Mouse (Mus musculus) heart, adult 8-10 months (tissue): ENCODE results near the gene Tcf7. TPM values are rescaled to one million over a fixed set of nuclear protein-coding genes. Genes with fewer than 3 reads are reported as not detected.
"Not testable (repeated sequence)": the region's sequence is repeated elsewhere in the genome, so short reads cannot be mapped to it uniquely, and the experiment has no call there.

Source experiments
- DNase-seq: peaks from one replicate; pipeline ENCODE4 v3.0.0; 2022; ENCODE audit warnings: low spot score
- total RNA-seq, 4 experiments: library from RNA; stranded (reverse); gene quantifications; 2 replicates each; pipeline ENCODE4 v1.2.4; 2022

Tcf7 gene
- total RNA-seq, 4 experiments from 2014 or later, result 0.44 to 1.0 (median 0.83) TPM

DNA sequence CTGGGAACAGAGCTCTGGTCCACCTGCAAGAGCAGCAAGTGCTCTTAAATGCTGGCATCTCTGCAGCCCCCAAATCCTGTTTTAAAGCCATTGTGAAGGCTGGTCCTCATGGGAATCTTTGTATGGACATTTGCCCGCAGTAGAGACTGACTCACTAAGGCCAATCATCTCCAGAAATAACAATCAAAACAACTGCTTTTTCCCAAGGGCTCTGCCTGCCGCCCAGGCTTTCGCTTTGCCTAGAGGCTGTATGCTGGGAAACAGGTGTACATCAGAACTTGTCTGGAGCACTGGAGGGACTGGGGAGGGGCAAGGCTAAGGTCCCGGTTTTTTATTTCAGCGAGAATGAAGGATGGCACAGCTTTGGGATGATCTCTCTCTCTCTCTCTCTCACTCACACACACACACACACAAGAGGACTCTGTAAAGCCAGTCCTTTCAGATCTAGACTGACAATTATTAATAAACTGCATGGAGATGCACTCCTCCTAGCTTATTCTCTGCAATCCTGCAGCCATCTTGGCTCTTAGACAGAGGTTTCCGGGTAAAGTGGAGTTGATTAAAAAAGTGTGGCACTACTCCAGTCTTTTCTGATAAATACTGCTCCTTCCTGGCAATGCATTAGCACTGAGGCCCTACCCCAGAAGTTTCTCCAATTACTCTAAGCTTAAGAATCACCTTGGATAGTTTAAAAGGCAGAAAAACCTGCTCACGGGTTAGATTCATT lies 53.9 kb downstream of the Tcf7 start:
- DNase-seq, result no peak

- no peak for DNase-seq
These were observed 55.2 kb downstream of the Tcf7 start for GRCm38 (mm10) chr11:52227466-52228226.

GRCm38 (mm10) chr11:52227053-52227452 lies 55.8 kb downstream of the Tcf7 start:
- DNase-seq, result no peak

GRCm38 (mm10) chr11:52225986-52226599 lies 56.7 kb downstream of the Tcf7 start:
- no peak for DNase-seq

- no peak for DNase-seq
These were observed 58.7 kb downstream of the Tcf7 start for GRCm38 (mm10) chr11:52223968-52224682.

DNA sequence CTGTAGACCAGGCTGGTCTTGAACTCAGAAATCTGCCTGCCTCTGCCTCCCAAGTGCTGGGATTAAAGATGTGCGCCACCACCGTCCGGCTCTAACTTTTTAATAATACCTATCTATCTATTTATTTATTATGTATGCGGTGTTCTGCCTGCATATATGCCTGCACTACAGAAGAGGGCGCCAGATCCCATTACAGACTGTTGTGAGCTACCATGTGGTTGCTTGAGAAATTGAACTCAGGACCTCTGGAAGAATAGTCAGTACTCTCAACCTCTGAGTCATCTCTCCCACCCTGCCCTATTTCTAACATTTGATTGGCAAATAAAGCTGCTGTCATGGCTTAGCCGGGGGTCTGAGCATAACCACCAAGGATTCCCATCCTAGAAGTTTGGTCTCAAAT lies 59.9 kb downstream of the Tcf7 start:
- DNase-seq, result no peak

DNA sequence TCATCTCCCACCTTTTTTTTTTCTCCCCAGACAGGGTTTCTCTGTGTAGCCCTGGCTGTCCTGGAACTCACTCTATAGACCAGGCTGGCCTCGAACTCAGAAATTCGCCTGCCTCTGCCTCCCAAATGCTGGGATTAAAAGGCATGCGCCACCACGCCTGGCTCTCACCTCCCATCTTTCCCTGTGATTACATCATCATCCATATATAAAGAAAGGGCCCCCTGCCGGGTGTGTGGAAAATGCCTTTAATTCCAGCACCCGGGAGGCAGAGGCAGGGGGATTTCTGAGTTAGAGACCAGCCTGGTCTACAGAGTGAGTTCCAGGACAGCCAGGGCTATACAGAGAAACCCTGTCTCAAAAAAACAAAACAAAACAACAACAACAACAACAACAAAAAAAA lies 60.9 kb downstream of the Tcf7 start:
- DNase-seq, result not testable (repeated sequence)

GRCm38 (mm10) chr11:52220282-52220681 lies 62.5 kb downstream of the Tcf7 start:
- no peak for DNase-seq

DNA sequence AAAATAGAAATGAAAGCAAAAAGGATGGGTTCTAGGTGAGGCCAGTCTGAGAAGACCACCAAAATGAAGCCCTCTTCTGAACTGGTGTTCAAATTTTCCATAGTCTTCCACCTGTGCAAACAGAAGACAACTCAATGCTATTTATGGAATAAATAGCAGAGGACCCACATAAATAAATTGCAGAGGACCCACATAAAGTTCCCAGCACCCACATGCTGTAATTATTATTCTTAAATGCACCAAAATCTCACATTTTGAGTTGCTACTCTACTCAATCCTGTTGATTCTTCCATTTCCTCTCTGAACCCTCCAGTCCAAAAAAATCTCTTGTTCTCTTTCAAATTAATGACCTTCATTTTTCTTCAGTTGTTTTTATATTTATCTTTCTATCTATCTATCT lies 68.9 kb downstream of the Tcf7 start, which contains the start of gene Olfr1371:
Olfr1371 (minus strand) TSS at position 101 of the 400 bp plus-strand sequence.
- no peak for DNase-seq

Other genes starting within 250 kb of the Tcf7 start
- 10 to 100 TPM; 53.3 to 55.1 (median 54.5) TPM for gene Ppp2ca, start 184.3 kb downstream of the Tcf7 start, total RNA-seq
- not detected for gene Olfr1373, start 137.5 kb downstream of the Tcf7 start, total RNA-seq
- not detected for gene Olfr1371, start 69.0 kb downstream of the Tcf7 start, total RNA-seq
- 100 to 1,000 TPM; 243 to 269 (median 257) TPM for gene Skp1a, start 51.0 kb downstream of the Tcf7 start, total RNA-seq
- 1,000 to 10,000 TPM; 1,103 to 1,162 (median 1,146) TPM for gene Vdac1, start 77.8 kb upstream of the Tcf7 start, total RNA-seq
- 10 to 100 TPM; 69.8 to 70.9 (median 70.0) TPM for gene 9530068E07Rik, start 113.4 kb upstream of the Tcf7 start, total RNA-seq